Mouse (Mus musculus) heart, embryonic 13.5 days (tissue): Measurements from ENCODE around the gene Kcnip1. TPM values are rescaled to one million over a fixed set of nuclear protein-coding genes. Genes with fewer than 3 reads are reported as not detected.

Experiments
- ATAC-seq: fragments of 200-750 bp; cut with Nextera tagmentation; 2 replicates; pipeline ENCODE4 v1.8.0; 2017; ENCODE audit warnings: moderate TSS enrichment; ENCODE audit not compliant: insufficient number of reproducible peaks, low FRiP score, low TSS enrichment; ENCODE audit errors: extremely low read depth
- H3K27ac ChIP-seq: fragments of 300-500 bp; sonication (generic); replicated peaks from 2 replicates; pipeline ENCODE4 v1.5.1; 2015; ENCODE audit warnings: moderate library complexity, mild to moderate bottlenecking, inconsistent platforms
- H3K27me3 ChIP-seq: fragments of 300-500 bp; sonication (generic); replicated peaks from 2 replicates; pipeline ENCODE4 v1.6.1; 2015; ENCODE audit warnings: mild to moderate bottlenecking, inconsistent platforms
- H3K36me3 ChIP-seq: fragments of 300-500 bp; sonication (generic); 2 replicates; pipeline ENCODE4 v1.6.1; 2015; ENCODE audit warnings: mild to moderate bottlenecking, inconsistent platforms
- H3K4me1 ChIP-seq: fragments of 300-500 bp; sonication (generic); 2 replicates; pipeline ENCODE4 v1.6.1; 2015; ENCODE audit warnings: inconsistent platforms
- H3K4me2 ChIP-seq: fragments of 300-500 bp; sonication (generic); 2 replicates; pipeline ENCODE4 v1.6.1; 2015; ENCODE audit warnings: inconsistent platforms, mild to moderate bottlenecking, moderate library complexity
- H3K4me3 ChIP-seq: fragments of 300-500 bp; sonication (generic); 2 replicates; pipeline ENCODE4 v1.5.1; 2015; ENCODE audit warnings: moderate library complexity, mild to moderate bottlenecking, inconsistent platforms
- H3K9ac ChIP-seq: fragments of 300-500 bp; sonication (generic); 2 replicates; pipeline ENCODE4 v1.6.1; 2015; ENCODE audit warnings: inconsistent platforms, mild to moderate bottlenecking, moderate library complexity
- H3K9me3 ChIP-seq: fragments of 300-500 bp; sonication (generic); 2 replicates; pipeline ENCODE4 v1.6.1; 2016; ENCODE audit warnings: inconsistent platforms
- WGBS: fragments of 180-500 bp; shearing (Covaris S2); methylation state at CpG from one replicate; pipeline ENCODE4 v1.1.7; 2015; ENCODE audit warnings: mixed read lengths; 5-methylcytosine and 5-hydroxymethylcytosine counted together
- polyA plus RNA-seq: library from polyadenylated mRNA; unstranded; fragments of >200 nt; fragmentation: Nextera tagmentation; extraction: Ambion mirVana; gene quantifications from 2 replicates; pipeline ENCODE4 v1.2.1, GENCODE M21; 2015

Gene Kcnip1
- polyA plus RNA-seq, 1 experiment from 2014 or later: 0.15 TPM

- Histone ChIP-seq H3K4me2 (no peak overlapping the region), H3K4me1 (peaks cover 4% of the 10 kb centered on the region; the same call in 1 of the 2 replicates), H3K27ac (no peak overlapping the region), H3K9me3 (no peaks in the 10 kb centered on the region), H3K4me3 (no peak overlapping the region), H3K27me3 (peaks cover 12% of the 10 kb centered on the region; the same call in 1 of the 2 replicates), H3K36me3 (no peaks in the 10 kb centered on the region), H3K9ac (no peak overlapping the region)
- ATAC-seq: no peak
- WGBS: 78% methylated on average over 2 of the region's 2 CpGs
Observed at GRCm38 (mm10) chr11:33986525-33986924, 6.4 kb downstream of the Kcnip1 start.

- no peak overlapping the region for H3K4me2 ChIP-seq
- no peaks in the 10 kb centered on the region for H3K27me3 ChIP-seq
- H3K4me3 ChIP-seq: no peak overlapping the region
- no peaks in the 10 kb centered on the region for H3K36me3 ChIP-seq
- 66% methylated on average over 4 of the region's 4 CpGs for WGBS
- peaks cover 6% of the 10 kb centered on the region; the same call in 1 of the 2 replicates for H3K4me1 ChIP-seq
- no peak overlapping the region for H3K9ac ChIP-seq
- H3K9me3 ChIP-seq: no peaks in the 10 kb centered on the region
- no peak overlapping the region for H3K27ac ChIP-seq
- ATAC-seq: no peak
Observed at GRCm38 (mm10) chr11:33980146-33980545, 12.8 kb downstream of the Kcnip1 start.

GRCm38 (mm10) chr11:33975121-33975520, 17.8 kb downstream of the Kcnip1 start:
- WGBS: 81% methylated on average over 2 of the region's 2 CpGs
- no peak overlapping the region for H3K27ac ChIP-seq
- H3K4me2 ChIP-seq: no peak overlapping the region
- no peaks in the 10 kb centered on the region for H3K9me3 ChIP-seq
- no peak overlapping the region for H3K9ac ChIP-seq
- H3K4me1 ChIP-seq: peaks cover 4% of the 10 kb centered on the region; the same call in 1 of the 2 replicates
- H3K4me3 ChIP-seq: no peak overlapping the region
- no peak for ATAC-seq
- no peaks in the 10 kb centered on the region for H3K36me3 ChIP-seq
- H3K27me3 ChIP-seq: no peaks in the 10 kb centered on the region

GRCm38 (mm10) chr11:33974341-33975040, 18.5 kb downstream of the Kcnip1 start:
- Histone ChIP-seq H3K4me3 (no peak overlapping the region), H3K4me1 (peaks cover 4% of the 10 kb centered on the region; the same call in 1 of the 2 replicates), H3K27me3 (no peaks in the 10 kb centered on the region), H3K9me3 (no peaks in the 10 kb centered on the region), H3K27ac (no peak overlapping the region), H3K36me3 (no peaks in the 10 kb centered on the region), H3K4me2 (no peak overlapping the region), H3K9ac (no peak overlapping the region)
- 60% methylated on average over 14 of the region's 14 CpGs for WGBS
- ATAC-seq: no peak

- no peak overlapping the region for H3K4me2 ChIP-seq
- WGBS: 79% methylated on average over 7 of the region's 7 CpGs
Observed at GRCm38 (mm10) chr11:33972114-33972513, 20.8 kb downstream of the Kcnip1 start.

GRCm38 (mm10) chr11:33969199-33969598, 23.8 kb downstream of the Kcnip1 start:
- no peak for ATAC-seq
- Histone ChIP-seq H3K4me1 (peaks cover 7% of the 10 kb centered on the region; the same call in 1 of the 2 replicates), H3K4me2 (no peak overlapping the region), H3K9ac (no peak overlapping the region), H3K27me3 (no peaks in the 10 kb centered on the region), H3K36me3 (no peaks in the 10 kb centered on the region), H3K4me3 (no peak overlapping the region), H3K27ac (no peak overlapping the region), H3K9me3 (no peaks in the 10 kb centered on the region)
- WGBS: 60% methylated on average over 3 of the region's 3 CpGs

More at GRCm38 (mm10) chr11:33972114-33972513, 20.8 kb downstream of the Kcnip1 start:
- no peak overlapping the region for H3K9ac ChIP-seq
- H3K4me3 ChIP-seq: no peak overlapping the region
- peaks cover 4% of the 10 kb centered on the region; the same call in 1 of the 2 replicates for H3K4me1 ChIP-seq
- H3K27ac ChIP-seq: no peak overlapping the region
- no peaks in the 10 kb centered on the region for H3K9me3 ChIP-seq
- H3K27me3 ChIP-seq: no peaks in the 10 kb centered on the region
- H3K36me3 ChIP-seq: no peaks in the 10 kb centered on the region
- no peak for ATAC-seq

GRCm38 (mm10) chr11:33967708-33968107, 25.2 kb downstream of the Kcnip1 start:
- no peaks in the 10 kb centered on the region for H3K27me3 ChIP-seq
- 62% methylated on average over 4 of the region's 4 CpGs for WGBS
- ATAC-seq: no peak

GRCm38 (mm10) chr11:33965380-33965779, 27.6 kb downstream of the Kcnip1 start:
- Histone ChIP-seq H3K36me3 (no peaks in the 10 kb centered on the region), H3K4me3 (no peak overlapping the region), H3K9me3 (no peaks in the 10 kb centered on the region), H3K4me1 (peaks cover 28% of the 10 kb centered on the region), H3K9ac (no peak overlapping the region), H3K4me2 (no peak overlapping the region), H3K27ac (no peak overlapping the region), H3K27me3 (no peaks in the 10 kb centered on the region)
- no peak for ATAC-seq
- WGBS: 42% methylated on average over 2 of the region's 2 CpGs

More at GRCm38 (mm10) chr11:33967708-33968107, 25.2 kb downstream of the Kcnip1 start:
- no peak overlapping the region for H3K9ac ChIP-seq
- H3K4me2 ChIP-seq: no peak overlapping the region
- H3K27ac ChIP-seq: no peak overlapping the region
- H3K36me3 ChIP-seq: no peaks in the 10 kb centered on the region
- H3K9me3 ChIP-seq: no peaks in the 10 kb centered on the region
- H3K4me3 ChIP-seq: no peak overlapping the region
- peaks cover 22% of the 10 kb centered on the region for H3K4me1 ChIP-seq

GRCm38 (mm10) chr11:33962688-33963407, 30.1 kb downstream of the Kcnip1 start, which contains the start of gene Kcnmb1:
TSS of gene Kcnmb1 (plus strand) at chr11:33963013.
- whole genome bisulfite sequencing: 10% methylated on average over 6 of the region's 6 CpGs
- Histone ChIP-seq H3K9ac (peak within 1 kb of the TSS; percentile 59), H3K4me3 (peak within 1 kb of the TSS; percentile 30)

GRCm38 (mm10) chr11:33962178-33962577, 30.8 kb downstream of the Kcnip1 start:
- H3K9ac ChIP-seq: no peak overlapping the region
- no peak for ATAC-seq
- no peaks in the 10 kb centered on the region for H3K36me3 ChIP-seq
- no peaks in the 10 kb centered on the region for H3K27me3 ChIP-seq
- H3K4me3 ChIP-seq: no peak overlapping the region
- 0 out of 2 replicates have a peak overlapping the region, but pooled peaks have one; percentile 48 for H3K27ac ChIP-seq
- H3K4me2 ChIP-seq: no peak overlapping the region
- H3K9me3 ChIP-seq: no peaks in the 10 kb centered on the region
- H3K4me1 ChIP-seq: peaks cover 28% of the 10 kb centered on the region
- WGBS: 34% methylated on average over 7 of the region's 7 CpGs

More at GRCm38 (mm10) chr11:33962688-33963407, 30.1 kb downstream of the Kcnip1 start, which contains the start of gene Kcnmb1:
- no peaks in the 10 kb centered on the region for H3K36me3 ChIP-seq
- peak within 1 kb of the TSS; percentile 48 for H3K27ac ChIP-seq
- no peak for ATAC-seq
- peaks cover 28% of the 10 kb centered on the region for H3K4me1 ChIP-seq
- no peaks in the 10 kb centered on the region for H3K9me3 ChIP-seq
- peak within 1 kb of the TSS; percentile 54 for H3K4me2 ChIP-seq
- H3K27me3 ChIP-seq: no peaks in the 10 kb centered on the region

GRCm38 (mm10) chr11:33958713-33959112, 34.2 kb downstream of the Kcnip1 start:
- 67% methylated on average over 8 of the region's 8 CpGs for WGBS
- Histone ChIP-seq H3K27me3 (no peaks in the 10 kb centered on the region), H3K4me2 (no peak overlapping the region), H3K27ac (no peak overlapping the region), H3K4me3 (no peak overlapping the region), H3K9ac (no peak overlapping the region), H3K36me3 (no peaks in the 10 kb centered on the region), H3K9me3 (no peaks in the 10 kb centered on the region), H3K4me1 (peaks cover 16% of the 10 kb centered on the region)
- no peak for ATAC-seq
